Mouse (Mus musculus) kidney, embryonic 14.5 days (tissue): ENCODE measurements at regions not wholly inside any gene's neighbourhood (a gene's known extent, or its start where the extent isn't known, plus 50 kb on each side); places are given as distances from the start of the nearest gene placed in this dataset.

ENCODE experiments used
- ATAC-seq: fragments of 200-750 bp; cut with Nextera tagmentation; 2 replicates; pipeline ENCODE4 v1.8.0; 2017; ENCODE audit warnings: moderate number of reproducible peaks, mild to moderate bottlenecking, moderate TSS enrichment, moderate library complexity; ENCODE audit not compliant: low FRiP score, low TSS enrichment
- H3K27ac ChIP-seq: fragments of 300-500 bp; sonication (generic); 2 replicates; pipeline ENCODE4 v1.5.1; 2014; ENCODE audit warnings: low read depth, mild to moderate bottlenecking, low read length, moderate library complexity, mixed read lengths
- H3K27me3 ChIP-seq: fragments of 300-500 bp; sonication (generic); 2 replicates; pipeline ENCODE4 v1.6.1; 2014; ENCODE audit warnings: mild to moderate bottlenecking, low read length; ENCODE audit not compliant: control insufficient read depth, insufficient read depth
- H3K36me3 ChIP-seq: fragments of 300-500 bp; sonication (generic); 2 replicates; pipeline ENCODE4 v1.6.1; 2014; ENCODE audit warnings: low read length, mixed read lengths; ENCODE audit not compliant: control insufficient read depth, insufficient read depth
- H3K4me1 ChIP-seq: fragments of 300-500 bp; sonication (generic); 2 replicates; pipeline ENCODE4 v1.6.1; 2014; ENCODE audit warnings: low read length, mixed read lengths; ENCODE audit not compliant: control insufficient read depth, insufficient read depth
- H3K4me2 ChIP-seq: fragments of 300-500 bp; sonication (generic); replicated peaks from 2 replicates; pipeline ENCODE4 v1.6.1; 2014; ENCODE audit warnings: low read depth, mild to moderate bottlenecking, low read length
- H3K4me3 ChIP-seq: fragments of 300-500 bp; sonication (generic); 2 replicates; pipeline ENCODE4 v1.5.1; 2014; ENCODE audit warnings: mild to moderate bottlenecking, low read length
- H3K9ac ChIP-seq: fragments of 300-500 bp; sonication (generic); 2 replicates; pipeline ENCODE4 v1.6.1; 2014; ENCODE audit warnings: low read depth, mild to moderate bottlenecking, low read length, moderate library complexity
- H3K9me3 ChIP-seq: fragments of 300-500 bp; sonication (generic); 2 replicates; pipeline ENCODE4 v1.6.1; 2016; ENCODE audit warnings: low read length; ENCODE audit not compliant: control insufficient read depth
- WGBS: fragments of 180-500 bp; shearing (Covaris S2); extraction: QIAGEN DNeasy Blood & Tissue Kit; methylation state at CpG from one replicate; pipeline ENCODE4 v1.1.7; 2014; 5-methylcytosine and 5-hydroxymethylcytosine counted together

- H3K4me1 ChIP-seq: no peaks in the 10 kb centered on the region
- no peaks in the 10 kb centered on the region for H3K9me3 ChIP-seq
- H3K4me2 ChIP-seq: no peak overlapping the region
- no peak for ATAC-seq
- no peak overlapping the region for H3K9ac ChIP-seq
- 22% methylated on average over 4 of the region's 4 CpGs for WGBS
- H3K27ac ChIP-seq: no peak overlapping the region
- H3K27me3 ChIP-seq: no peaks in the 10 kb centered on the region
- H3K4me3 ChIP-seq: no peak overlapping the region
- H3K36me3 ChIP-seq: no peaks in the 10 kb centered on the region
Measured at GRCm38 (mm10) chr1:118768831-118769230, 141.1 kb downstream of the Tfcp2l1 start.

GRCm38 (mm10) chr1:118772261-118772660 is 144.5 kb downstream of the Tfcp2l1 start:
- WGBS: 12% methylated on average over 9 of the region's 9 CpGs

GRCm38 (mm10) chr1:118776594-118777441 is 149.1 kb downstream of the Tfcp2l1 start:
- H3K4me2 ChIP-seq: no peak overlapping the region
- peaks cover 10% of the 10 kb centered on the region for H3K4me1 ChIP-seq
- peaks cover 4% of the 10 kb centered on the region; the same call in 1 of the 2 replicates for H3K27me3 ChIP-seq
- ATAC-seq: peak; percentile 86
- H3K27ac ChIP-seq: no peak overlapping the region
- WGBS: 19% methylated on average over 10 of the region's 10 CpGs
- no peak overlapping the region for H3K4me3 ChIP-seq
- H3K36me3 ChIP-seq: no peaks in the 10 kb centered on the region
- H3K9me3 ChIP-seq: no peaks in the 10 kb centered on the region
- H3K9ac ChIP-seq: no peak overlapping the region

More at GRCm38 (mm10) chr1:118772261-118772660, 144.5 kb downstream of the Tfcp2l1 start:
- peaks cover 10% of the 10 kb centered on the region for H3K4me1 ChIP-seq
- H3K36me3 ChIP-seq: no peaks in the 10 kb centered on the region
- no peaks in the 10 kb centered on the region for H3K9me3 ChIP-seq
- H3K4me2 ChIP-seq: no peak overlapping the region
- H3K4me3 ChIP-seq: no peak overlapping the region
- H3K9ac ChIP-seq: no peak overlapping the region
- no peak overlapping the region for H3K27ac ChIP-seq
- H3K27me3 ChIP-seq: peaks cover 4% of the 10 kb centered on the region; the same call in 1 of the 2 replicates
- peak; percentile 18 for ATAC-seq
